Mouse (Mus musculus) neural tube, embryonic 14.5 days (tissue): ENCODE results near the gene Drosha. TPM values are rescaled to one million over a fixed set of nuclear protein-coding genes. Genes with fewer than 3 reads are reported as not detected.

ENCODE experiments used
- ATAC-seq: fragments of 200-750 bp; cut with Nextera tagmentation; 2 replicates; pipeline ENCODE4 v1.8.0; 2017; ENCODE audit warnings: low read depth, mild to moderate bottlenecking, moderate TSS enrichment, moderate library complexity
- H3K27ac ChIP-seq: fragments of 300-500 bp; sonication (generic); 2 replicates; pipeline ENCODE4 v1.5.1; 2014; ENCODE audit warnings: low read depth, mild to moderate bottlenecking, control low read depth, low read length, moderate library complexity, mixed read lengths
- H3K27me3 ChIP-seq: fragments of 300-500 bp; sonication (generic); 2 replicates; pipeline ENCODE4 v1.6.1; 2014; ENCODE audit warnings: low read length; ENCODE audit not compliant: control insufficient read depth, insufficient read depth
- H3K36me3 ChIP-seq: fragments of 300-500 bp; sonication (generic); 2 replicates; pipeline ENCODE4 v1.6.1; 2014; ENCODE audit warnings: low read length, mixed read lengths; ENCODE audit not compliant: control insufficient read depth, insufficient read depth
- H3K4me1 ChIP-seq: fragments of 300-500 bp; sonication (generic); 2 replicates; pipeline ENCODE4 v1.6.1; 2014; ENCODE audit warnings: low read length; ENCODE audit not compliant: control insufficient read depth, insufficient read depth
- H3K4me2 ChIP-seq: fragments of 300-500 bp; sonication (generic); 2 replicates; pipeline ENCODE4 v1.6.1; 2014; ENCODE audit warnings: mild to moderate bottlenecking, low read depth, low read length, control low read depth
- H3K4me3 ChIP-seq: fragments of 300-500 bp; sonication (generic); 2 replicates; pipeline ENCODE4 v1.5.1; 2014; ENCODE audit warnings: low read depth, low read length, control low read depth, mixed read lengths
- H3K9ac ChIP-seq: fragments of 300-500 bp; sonication (generic); replicated peaks from 2 replicates; pipeline ENCODE4 v1.6.1; 2014; ENCODE audit warnings: low read depth, mild to moderate bottlenecking, control low read depth, low read length, mixed read lengths
- H3K9me3 ChIP-seq: fragments of 300-500 bp; sonication (generic); 2 replicates; pipeline ENCODE4 v1.6.1; 2016; ENCODE audit warnings: low read length; ENCODE audit not compliant: control insufficient read depth
- WGBS: fragments of 180-500 bp; shearing (Covaris S2); extraction: QIAGEN DNeasy Blood & Tissue Kit; methylation state at CpG from one replicate; pipeline ENCODE4 v1.1.7; 2014; 5-methylcytosine and 5-hydroxymethylcytosine counted together
- polyA plus RNA-seq: library from polyadenylated mRNA; unstranded; fragments of >200 nt; fragmentation: Nextera tagmentation; extraction: Ambion mirVana; gene quantifications from 2 replicates; pipeline ENCODE4 v1.2.1, GENCODE M21; 2014

Gene Drosha
- polyA plus RNA-seq, 1 experiment from 2014 or later: 55.8 TPM

- Histone ChIP-seq H3K27ac (no peak overlapping the region), H3K9me3 (no peaks in the 10 kb centered on the region), H3K4me2 (no peak overlapping the region), H3K4me3 (no peak overlapping the region), H3K9ac (no peak overlapping the region), H3K27me3 (no peaks in the 10 kb centered on the region), H3K36me3 (peaks cover 42% of the 10 kb centered on the region), H3K4me1 (no peaks in the 10 kb centered on the region)
- no peak for ATAC-seq
- 95% methylated on average over 8 of the region's 8 CpGs for WGBS
Measured at GRCm38 (mm10) chr15:12887206-12887605, 62.6 kb downstream of the Drosha start.

DNA sequence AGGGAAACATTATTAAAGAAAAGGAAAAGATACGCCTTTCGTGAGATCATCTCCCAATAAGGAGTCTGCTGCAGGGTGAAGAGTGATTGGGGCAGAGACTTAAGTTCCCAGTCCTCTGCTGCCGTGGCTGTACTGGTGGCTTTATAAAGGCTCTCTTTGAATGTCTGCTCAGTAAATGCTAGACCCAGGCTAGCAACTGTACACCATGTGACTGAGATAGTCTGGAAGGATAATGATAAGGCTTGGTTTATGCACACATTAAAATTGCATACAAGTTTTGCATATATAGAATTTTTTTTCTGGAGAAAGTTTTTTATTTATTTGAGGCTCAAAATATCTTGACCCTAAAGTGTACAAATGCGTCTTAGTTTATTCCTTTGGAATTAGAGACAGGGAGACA lies 63.7 kb downstream of the Drosha start:
- WGBS: 91% methylated on average over 4 of the region's 4 CpGs
- Histone ChIP-seq H3K27me3 (no peaks in the 10 kb centered on the region), H3K4me3 (no peak overlapping the region), H3K27ac (no peak overlapping the region), H3K9me3 (no peaks in the 10 kb centered on the region), H3K9ac (no peak overlapping the region), H3K36me3 (peaks cover 33% of the 10 kb centered on the region), H3K4me1 (no peaks in the 10 kb centered on the region), H3K4me2 (no peak overlapping the region)
- no peak for ATAC-seq

DNA sequence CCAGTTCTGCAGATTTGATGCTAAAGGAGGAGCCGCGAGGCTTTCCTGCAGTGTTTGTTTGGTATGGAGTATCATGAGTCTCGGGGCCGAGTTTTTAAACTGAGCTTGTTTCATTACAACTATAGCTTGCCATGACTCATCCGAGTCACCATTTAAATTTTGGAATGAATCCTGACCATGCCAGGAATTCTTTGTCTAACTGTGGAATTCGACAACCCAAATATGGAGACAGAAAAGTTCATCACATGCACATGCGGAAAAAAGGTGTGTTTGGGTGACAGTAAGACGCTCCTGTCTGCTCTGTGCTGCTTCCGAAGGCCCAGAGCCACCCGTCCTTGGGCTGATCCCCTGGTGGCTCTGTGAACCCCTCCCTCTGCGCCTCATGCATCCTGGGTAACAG lies 65.3 kb downstream of the Drosha start:
- H3K4me2 ChIP-seq: no peak overlapping the region
- no peak overlapping the region for H3K27ac ChIP-seq
- H3K9me3 ChIP-seq: no peaks in the 10 kb centered on the region
- 94% methylated on average over 11 of the region's 11 CpGs for WGBS
- no peak overlapping the region for H3K9ac ChIP-seq
- peaks cover 33% of the 10 kb centered on the region for H3K36me3 ChIP-seq
- no peak overlapping the region for H3K4me3 ChIP-seq
- no peaks in the 10 kb centered on the region for H3K4me1 ChIP-seq
- ATAC-seq: no peak
- H3K27me3 ChIP-seq: no peaks in the 10 kb centered on the region

GRCm38 (mm10) chr15:12895426-12895825 lies 70.8 kb downstream of the Drosha start:
- H3K4me3 ChIP-seq: no peak overlapping the region
- H3K4me2 ChIP-seq: no peak overlapping the region
- H3K9ac ChIP-seq: no peak overlapping the region
- H3K4me1 ChIP-seq: no peaks in the 10 kb centered on the region
- H3K27ac ChIP-seq: no peak overlapping the region
- peaks cover 33% of the 10 kb centered on the region; the same call in 1 of the 2 replicates for H3K36me3 ChIP-seq
- no peak for ATAC-seq
- H3K27me3 ChIP-seq: no peaks in the 10 kb centered on the region
- no peaks in the 10 kb centered on the region for H3K9me3 ChIP-seq
- WGBS: 96% methylated on average over 13 of the region's 13 CpGs

GRCm38 (mm10) chr15:12896022-12897009 lies 71.7 kb downstream of the Drosha start:
- no peak for ATAC-seq
- Histone ChIP-seq H3K9me3 (no peaks in the 10 kb centered on the region), H3K36me3 (peaks cover 33% of the 10 kb centered on the region; the same call in 1 of the 2 replicates), H3K4me2 (no peak overlapping the region), H3K27me3 (no peaks in the 10 kb centered on the region), H3K4me1 (no peaks in the 10 kb centered on the region), H3K27ac (no peak overlapping the region), H3K4me3 (no peak overlapping the region), H3K9ac (no peak overlapping the region)
- 96% methylated on average over 18 of the region's 18 CpGs for WGBS

GRCm38 (mm10) chr15:12897831-12898230 lies 73.2 kb downstream of the Drosha start:
- no peak for ATAC-seq
- WGBS: 92% methylated on average over 8 of the region's 8 CpGs
- no peak overlapping the region for H3K4me2 ChIP-seq
- H3K9ac ChIP-seq: no peak overlapping the region
- peaks cover 40% of the 10 kb centered on the region for H3K36me3 ChIP-seq
- H3K4me3 ChIP-seq: no peak overlapping the region
- H3K27me3 ChIP-seq: no peaks in the 10 kb centered on the region
- no peaks in the 10 kb centered on the region for H3K9me3 ChIP-seq
- H3K4me1 ChIP-seq: no peaks in the 10 kb centered on the region
- H3K27ac ChIP-seq: no peak overlapping the region

GRCm38 (mm10) chr15:12900428-12901196 lies 76.0 kb downstream of the Drosha start:
- no peaks in the 10 kb centered on the region for H3K4me1 ChIP-seq
- H3K4me2 ChIP-seq: no peak overlapping the region
- no peaks in the 10 kb centered on the region for H3K9me3 ChIP-seq
- 93% methylated on average over 18 of the region's 18 CpGs for WGBS
- no peak overlapping the region for H3K27ac ChIP-seq
- H3K9ac ChIP-seq: no peak overlapping the region
- no peak overlapping the region for H3K4me3 ChIP-seq
- H3K36me3 ChIP-seq: peaks cover 43% of the 10 kb centered on the region
- no peaks in the 10 kb centered on the region for H3K27me3 ChIP-seq
- ATAC-seq: no peak

DNA sequence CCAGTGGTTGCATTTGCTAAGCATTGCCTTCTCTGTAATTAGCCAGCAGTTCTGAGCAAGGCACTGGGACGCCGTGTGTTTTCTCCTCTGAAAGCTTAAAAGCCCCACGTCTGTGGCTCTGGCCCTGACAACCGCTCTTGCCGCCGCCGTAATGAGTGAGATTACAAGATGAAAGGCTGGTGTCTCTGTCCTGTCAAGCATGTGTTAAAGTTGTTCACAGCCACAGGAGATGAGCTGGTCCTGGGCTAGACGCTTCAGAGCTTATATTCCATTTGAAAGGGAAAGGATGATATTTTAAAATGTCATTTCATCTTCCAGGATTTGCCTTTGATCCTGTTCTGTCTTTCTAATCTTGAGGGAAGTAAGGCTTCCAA lies 76.6 kb downstream of the Drosha start:
- Histone ChIP-seq H3K27ac (no peak overlapping the region), H3K9me3 (no peaks in the 10 kb centered on the region), H3K9ac (no peak overlapping the region), H3K4me1 (no peaks in the 10 kb centered on the region), H3K4me3 (no peak overlapping the region), H3K27me3 (no peaks in the 10 kb centered on the region), H3K4me2 (no peak overlapping the region), H3K36me3 (peaks cover 43% of the 10 kb centered on the region)
- WGBS: 82% methylated on average over 8 of the region's 8 CpGs
- no peak for ATAC-seq

GRCm38 (mm10) chr15:12904442-12904841 lies 79.8 kb downstream of the Drosha start:
- 87% methylated on average over 6 of the region's 6 CpGs for WGBS
- Histone ChIP-seq H3K4me1 (no peaks in the 10 kb centered on the region), H3K36me3 (peaks cover 30% of the 10 kb centered on the region), H3K4me3 (no peak overlapping the region), H3K27me3 (no peaks in the 10 kb centered on the region), H3K9ac (no peak overlapping the region), H3K4me2 (no peak overlapping the region), H3K9me3 (no peaks in the 10 kb centered on the region), H3K27ac (no peak overlapping the region)
- ATAC-seq: no peak
